Mouse (Mus musculus): Measurements from ENCODE around the gene Gm11009. TPM values are rescaled to one million over a fixed set of nuclear protein-coding genes. Genes with fewer than 3 reads are reported as not detected.
"Not testable (repeated sequence)": the region's sequence is repeated elsewhere in the genome, so short reads cannot be mapped to it uniquely, and the experiment has no call there.

Gm11009 gene
- total RNA-seq (2014; rRNA removed) (not detected in 2 replicates), polyA plus RNA-seq (2015; fragmentation: Nextera tagmentation; extraction: Ambion mirVana) (not detected in 2 replicates)

- not testable (repeated sequence) for H3K36me3 ChIP-seq (ENCODE audit: insufficient read depth, low read length); H3K27ac ChIP-seq (ENCODE audit: low read depth, low read length); H3K4me1 ChIP-seq (ENCODE audit: insufficient read depth, low read length); H3K4me2 ChIP-seq (ENCODE audit: low read depth, low read length, poor library complexity, severe bottlenecking); ATAC-seq (ENCODE audit: low FRiP score); H3K4me3 ChIP-seq (ENCODE audit: low read depth, low read length); H3K9me3 ChIP-seq (ENCODE audit: low read length); H3K9ac ChIP-seq (replicated peaks; ENCODE audit: low read length, poor library complexity, severe bottlenecking); DNase-seq (ENCODE audit: low spot score); H3K27me3 ChIP-seq (ENCODE audit: insufficient read depth, low read length)
- no CpG with 5 or more reads among the region's 2 CpGs for WGBS
These were observed at the start of gene Gm11009 for GRCm38 (mm10) chr2:176319394-176319793. Gm11009 (minus strand) TSS chr2:176319494.

Other genes with a start within 250 kb of the Gm11009 start
- 0.33 and 0.52 TPM in 2 replicates for gene Gm2004, start 169.7 kb downstream of the Gm11009 start, total RNA-seq (2014; rRNA removed)
- 0.23 and 0.29 TPM in 2 replicates for gene Gm2004, start 169.7 kb downstream of the Gm11009 start, polyA plus RNA-seq (2015; fragmentation: Nextera tagmentation; extraction: Ambion mirVana)
- 12.0 TPM in 2 replicates for gene 2210418O10Rik, start 92.9 kb downstream of the Gm11009 start, total RNA-seq (2014; rRNA removed)
- gene 2210418O10Rik, start 92.9 kb downstream of the Gm11009 start, polyA plus RNA-seq (2015; fragmentation: Nextera tagmentation; extraction: Ambion mirVana), result 8.8 and 12.2 TPM in 2 replicates
- 4.9 and 5.2 TPM in 2 replicates for gene Gm14435, start 104.1 kb upstream of the Gm11009 start, total RNA-seq (2014; rRNA removed)
- 11.5 and 13.7 TPM in 2 replicates for gene Gm14435, start 104.1 kb upstream of the Gm11009 start, polyA plus RNA-seq (2015; fragmentation: Nextera tagmentation; extraction: Ambion mirVana)
- gene Gm14434, start 167.3 kb upstream of the Gm11009 start, total RNA-seq (2014; rRNA removed), result 12.3 and 13.3 TPM in 2 replicates
- gene Gm14434, start 167.3 kb upstream of the Gm11009 start, polyA plus RNA-seq (2015; fragmentation: Nextera tagmentation; extraction: Ambion mirVana), result 24.9 and 26.4 TPM in 2 replicates
- gene Zfp967, start 201.6 kb upstream of the Gm11009 start, total RNA-seq (2014; rRNA removed), result not detected in 2 replicates
- not detected in 2 replicates for gene Zfp967, start 201.6 kb upstream of the Gm11009 start, polyA plus RNA-seq (2015; fragmentation: Nextera tagmentation; extraction: Ambion mirVana)